ENCODE assay signal across 26 mouse cellular contexts in the genomic region with DNA sequence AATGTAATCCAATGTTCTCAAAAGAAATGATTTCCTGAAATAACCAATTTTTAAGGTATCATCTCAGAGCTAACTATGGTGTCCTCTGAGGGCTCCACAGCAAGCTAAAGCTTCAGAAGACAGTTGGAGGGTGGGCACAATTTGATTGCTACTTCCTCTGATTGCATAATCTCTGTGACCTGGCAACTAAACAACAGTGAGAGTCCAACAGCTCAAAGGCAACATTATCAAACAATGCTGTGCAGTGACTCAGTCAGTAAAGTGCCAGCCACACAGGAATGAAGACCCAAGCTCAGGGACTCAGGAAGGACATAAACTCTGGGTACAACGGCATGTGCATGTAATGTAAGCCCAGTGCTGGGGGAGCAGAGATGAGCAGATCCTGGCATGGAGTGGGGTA. TPM values are rescaled to one million over a fixed set of nuclear protein-coding genes. Genes with fewer than 3 reads are reported as not detected.
DNase-seq lines count a peak whose midpoint lies in the region; ATAC-seq and TF ChIP-seq lines count a peak whose summit lies in the region.
"Had no signal": no experiment of that assay in that cellular context is flagged by ENCODE, and none has a peak within 500 bp of the region (broad histone marks: within the 10 kb centered on the region; RNA-seq: fewer than 3 reads in every experiment).

No protein-coding gene starts in this region.

- H3K27ac ChIP-seq in heart, adult 2 months: peak overlapping the region; percentile 48
- H3K27ac ChIP-seq in liver, adult 2 months (replicated peaks; ENCODE audit: insufficient read depth, low read depth, low read length): 0 out of 2 replicates have a peak overlapping the region, but pooled peaks have one; percentile 4
- no peak overlapping the region for H3K27ac ChIP-seq in liver, embryonic 11.5 days (ENCODE audit: low read depth, low read length)
- H3K27ac ChIP-seq: embryonic facial prominence, embryonic 12.5 days; forebrain, embryonic 13.5 days; hindbrain, postnatal 0 days; kidney, postnatal 0 days; limb, embryonic 13.5 days; stomach, embryonic 15.5 days had no signal

- TF ChIP-seq POLR2A in heart, adult 2 months (IDR thresholded peaks at IDR 0.05; ENCODE audit: insufficient read depth, low read depth, low read length): no peak
- no peak for TF ChIP-seq POLR2A in liver, adult 2 months (IDR thresholded peaks at IDR 0.05; ENCODE audit: extremely low read depth, insufficient read depth, low read length)

- TF ChIP-seq EP300 in heart, adult 2 months (IDR thresholded peaks at IDR 0.05; ENCODE audit: insufficient read depth, low read depth, low read length): 0 out of 2 replicates have a peak, but pooled peaks have one; percentile 26

- no peak overlapping the region for H3K4me2 ChIP-seq in liver, embryonic 11.5 days
- H3K4me2 ChIP-seq: embryonic facial prominence, embryonic 12.5 days; forebrain, embryonic 13.5 days; limb, embryonic 13.5 days; lung, embryonic 14.5 days; stomach, embryonic 15.5 days had no signal

- no peak overlapping the region for H3K4me3 ChIP-seq in heart, adult 2 months
- no peak overlapping the region for H3K4me3 ChIP-seq in liver, adult 2 months (ENCODE audit: insufficient read depth, low read depth, low read length)
- H3K4me3 ChIP-seq in liver, embryonic 11.5 days (ENCODE audit: low read depth, low read length): no peak overlapping the region
- peak overlapping the region; percentile 5 for H3K4me3 ChIP-seq in megakaryocyte, embryonic 14.5 days (replicated peaks)
- H3K4me3 ChIP-seq: embryonic facial prominence, embryonic 12.5 days; erythroblast, embryonic 14.5 days; forebrain, embryonic 13.5 days; limb, embryonic 13.5 days; stomach, embryonic 15.5 days had no signal

- no peaks in the 10 kb centered on the region for H3K9me3 ChIP-seq in liver, embryonic 11.5 days (ENCODE audit: control insufficient read depth, low read length)
- no peaks in the 10 kb centered on the region for H3K9me3 ChIP-seq in megakaryocyte, embryonic 14.5 days
- H3K9me3 ChIP-seq: embryonic facial prominence, embryonic 12.5 days; forebrain, embryonic 13.5 days; limb, embryonic 13.5 days; stomach, embryonic 15.5 days had no signal

- peaks cover 3% of the 10 kb centered on the region for H3K4me1 ChIP-seq in heart, adult 2 months (ENCODE audit: control insufficient read depth, insufficient read depth, low read length)
- peaks cover 6% of the 10 kb centered on the region for H3K4me1 ChIP-seq in liver, adult 2 months (ENCODE audit: control insufficient read depth, insufficient read depth, low read length)
- no peaks in the 10 kb centered on the region; the same call in 1 of the 2 replicates for H3K4me1 ChIP-seq in liver, embryonic 11.5 days (replicated peaks; ENCODE audit: control insufficient read depth, insufficient read depth, low read length)
- H3K4me1 ChIP-seq in megakaryocyte, embryonic 14.5 days: peaks cover 36% of the 10 kb centered on the region
- H3K4me1 ChIP-seq: embryonic facial prominence, embryonic 12.5 days; forebrain, embryonic 13.5 days; limb, embryonic 13.5 days; stomach, embryonic 15.5 days had no signal

- WGBS in heart, adult 2 months: 32% methylated on average over 1 of the region's 1 CpGs
- 13% methylated on average over 1 of the region's 1 CpGs for WGBS in liver, adult 2 months
- WGBS in liver, embryonic 11.5 days: 83% methylated on average over 1 of the region's 1 CpGs

- peaks cover 12% of the 10 kb centered on the region for H3K36me3 ChIP-seq in heart, adult 2 months (ENCODE audit: control insufficient read depth, insufficient read depth, low read length)
- H3K36me3 ChIP-seq in liver, adult 2 months (ENCODE audit: control insufficient read depth, insufficient read depth, low read length): peaks cover 31% of the 10 kb centered on the region
- peaks cover 24% of the 10 kb centered on the region for H3K36me3 ChIP-seq in liver, embryonic 11.5 days (ENCODE audit: control insufficient read depth, insufficient read depth, low read length)
- peaks cover 87% of the 10 kb centered on the region for H3K36me3 ChIP-seq in megakaryocyte, embryonic 14.5 days (replicated peaks; ENCODE audit: low read length)

- no peaks in the 10 kb centered on the region for H3K27me3 ChIP-seq in heart, adult 2 months (ENCODE audit: control insufficient read depth, insufficient read depth, low read length)
- no peaks in the 10 kb centered on the region for H3K27me3 ChIP-seq in liver, adult 2 months (ENCODE audit: control insufficient read depth, insufficient read depth, low read length)
- no peaks in the 10 kb centered on the region for H3K27me3 ChIP-seq in liver, embryonic 11.5 days (replicated peaks; ENCODE audit: control insufficient read depth, insufficient read depth, low read length)
- no peaks in the 10 kb centered on the region for H3K27me3 ChIP-seq in megakaryocyte, embryonic 14.5 days (replicated peaks)
- H3K27me3 ChIP-seq: embryonic facial prominence, embryonic 12.5 days; forebrain, embryonic 13.5 days; limb, embryonic 13.5 days; stomach, embryonic 15.5 days had no signal

- no peak for TF ChIP-seq CTCF in heart, adult 2 months (IDR thresholded peaks at IDR 0.05)
- no peak for TF ChIP-seq CTCF in liver, adult 2 months (IDR thresholded peaks at IDR 0.05; ENCODE audit: low read depth, low read length)

- intact Hi-C loops in heart, adult 2 months (cut with DNase I): no loop called here

- DNase-seq in heart, adult 2 months: no peak
- no peak for DNase-seq in heart, adult 8-10 months (ENCODE audit: low spot score)
- DNase-seq in liver, adult 2 months (ENCODE audit: extremely low read depth, low read depth, low spot score): peak; percentile 71
- DNase-seq in liver, embryonic 11.5 days (ENCODE audit: low spot score): no peak
- DNase-seq in gastrocnemius, adult 8-10 months (ENCODE audit: low spot score in 2 of 2): no peak
- DNase-seq in spleen, postnatal 36 days (ENCODE audit: low spot score in 2 of 2): no peak
- DNase-seq: adrenal gland, adult 2 months; cerebellum, adult 8-10 months; gastrocnemius, postnatal 10 days; heart, postnatal 4 days; kidney, adult 18-20 months; lung, embryonic 14.5 days; right cerebral cortex, postnatal 14 days; thymus, adult 18-20 months; thymus, postnatal 4 days had no signal

- ATAC-seq in liver, embryonic 11.5 days (replicated peaks; ENCODE audit: low FRiP score): no peak
- ATAC-seq in common myeloid progenitor, adult 5-6 weeks (replicated peaks; ENCODE audit: low read depth, poor library complexity, severe bottlenecking): peak; percentile 90
- ATAC-seq: forebrain, embryonic 13.5 days; hindbrain, postnatal 0 days; midbrain, embryonic 16.5 days had no signal

- peaks cover 2% of the 10 kb centered on the region; the same call in 1 of the 2 replicates for H3K79me2 ChIP-seq in heart, adult 2 months (replicated peaks; ENCODE audit: control insufficient read depth, insufficient read depth, low read length)
- peaks cover 2% of the 10 kb centered on the region; the same call in 1 of the 2 replicates for H3K79me2 ChIP-seq in liver, adult 2 months (ENCODE audit: control insufficient read depth, insufficient read depth, low read length)

- H3K9ac ChIP-seq in heart, adult 2 months (ENCODE audit: low read depth, low read length): no peak overlapping the region
- no peak overlapping the region for H3K9ac ChIP-seq in liver, adult 2 months (ENCODE audit: low read depth, low read length)
- H3K9ac ChIP-seq in liver, embryonic 11.5 days (ENCODE audit: low read depth, low read length): no peak overlapping the region
- H3K9ac ChIP-seq: embryonic facial prominence, embryonic 12.5 days; forebrain, embryonic 13.5 days; limb, embryonic 13.5 days; lung, embryonic 14.5 days; stomach, embryonic 15.5 days had no signal

RNA-seq across cellular contexts. Expression of gene Rnf141, which starts 11.2 kb away (rescaled TPM):
- 10 to 100 TPM; 33.2 to 36.4 TPM for total RNA-seq in heart, adult 2 months (2021)
- 19.4 and 44.3 TPM in 2 replicates for polyA plus RNA-seq in heart, adult 2 months (2012; rRNA removed)
- 10 to 100 TPM; 36.4 to 44.5 (median 39.8) TPM for total RNA-seq in heart, adult 8-10 months (2022)
- total RNA-seq in liver, adult 2 months (2014; rRNA removed): 63.4 and 64.1 TPM in 2 replicates
- polyA plus RNA-seq in liver, adult 2 months (2012; rRNA removed): 20.6 and 24.1 TPM in 2 replicates
- polyA plus RNA-seq in liver, embryonic 11.5 days (2014; fragmentation: Nextera tagmentation; extraction: Ambion mirVana): 35.0 and 41.0 TPM in 2 replicates
- total RNA-seq in common myeloid progenitor, adult 5-6 weeks (2017): 45.3 and 49.2 TPM in 2 replicates
- polyA plus RNA-seq in megakaryocyte, embryonic 14.5 days (2012; ENCODE audit: insufficient read depth, low replicate concordance): 1.8 TPM in 1 of 2 replicates, not detected in the other
- total RNA-seq in gastrocnemius, adult 8-10 months (2022): 10 to 100 TPM; 19.8 to 25.9 (median 23.2) TPM

RNA-seq across cellular contexts. Expression of gene Lyve1, which starts 30.0 kb away (rescaled TPM):
- 10 to 100 TPM; 28.0 to 31.0 TPM for total RNA-seq in heart, adult 2 months (2021)
- 17.4 and 28.8 TPM in 2 replicates for polyA plus RNA-seq in heart, adult 2 months (2012; rRNA removed)
- total RNA-seq in heart, adult 8-10 months (2022): 10 to 100 TPM; 10.4 to 16.8 (median 13.0) TPM
- 6.4 and 16.8 TPM in 2 replicates for total RNA-seq in liver, adult 2 months (2014; rRNA removed)
- polyA plus RNA-seq in liver, adult 2 months (2012; rRNA removed): 4.5 and 7.8 TPM in 2 replicates
- polyA plus RNA-seq in liver, embryonic 11.5 days (2014; fragmentation: Nextera tagmentation; extraction: Ambion mirVana): 25.7 and 26.9 TPM in 2 replicates
- total RNA-seq in common myeloid progenitor, adult 5-6 weeks (2017): not detected in 2 replicates
- 1.7 TPM in 1 of 2 replicates, not detected in the other for polyA plus RNA-seq in megakaryocyte, embryonic 14.5 days (2012; ENCODE audit: insufficient read depth, low replicate concordance)
- 1 to 10 TPM; 1.1 to 6.6 (median 3.2) TPM for total RNA-seq in gastrocnemius, adult 8-10 months (2022)
- total RNA-seq: neutrophil, adult 5-6 weeks had no signal
